Mouse (Mus musculus) kidney, embryonic 14.5 days (tissue): ENCODE measurements around the gene Scg3. TPM values are rescaled to one million over a fixed set of nuclear protein-coding genes. Genes with fewer than 3 reads are reported as not detected.
A peak's percentile ranks its signal among the peaks of the same experiment; 100 is the strongest.
"Not testable (repeated sequence)": the region's sequence is repeated elsewhere in the genome, so short reads cannot be mapped to it uniquely, and the experiment has no call there.

Source experiments
- ATAC-seq: fragments of 200-750 bp; cut with Nextera tagmentation; 2 replicates; pipeline ENCODE4 v1.8.0; 2017; ENCODE audit warnings: moderate number of reproducible peaks, mild to moderate bottlenecking, moderate TSS enrichment, moderate library complexity; ENCODE audit not compliant: low FRiP score, low TSS enrichment
- H3K27ac ChIP-seq: fragments of 300-500 bp; sonication (generic); 2 replicates; pipeline ENCODE4 v1.5.1; 2014; ENCODE audit warnings: low read depth, mild to moderate bottlenecking, low read length, moderate library complexity, mixed read lengths
- H3K27me3 ChIP-seq: fragments of 300-500 bp; sonication (generic); 2 replicates; pipeline ENCODE4 v1.6.1; 2014; ENCODE audit warnings: mild to moderate bottlenecking, low read length; ENCODE audit not compliant: control insufficient read depth, insufficient read depth
- H3K36me3 ChIP-seq: fragments of 300-500 bp; sonication (generic); 2 replicates; pipeline ENCODE4 v1.6.1; 2014; ENCODE audit warnings: low read length, mixed read lengths; ENCODE audit not compliant: control insufficient read depth, insufficient read depth
- H3K4me1 ChIP-seq: fragments of 300-500 bp; sonication (generic); 2 replicates; pipeline ENCODE4 v1.6.1; 2014; ENCODE audit warnings: low read length, mixed read lengths; ENCODE audit not compliant: control insufficient read depth, insufficient read depth
- H3K4me2 ChIP-seq: fragments of 300-500 bp; sonication (generic); replicated peaks from 2 replicates; pipeline ENCODE4 v1.6.1; 2014; ENCODE audit warnings: low read depth, mild to moderate bottlenecking, low read length
- H3K4me3 ChIP-seq: fragments of 300-500 bp; sonication (generic); 2 replicates; pipeline ENCODE4 v1.5.1; 2014; ENCODE audit warnings: mild to moderate bottlenecking, low read length
- H3K9ac ChIP-seq: fragments of 300-500 bp; sonication (generic); 2 replicates; pipeline ENCODE4 v1.6.1; 2014; ENCODE audit warnings: low read depth, mild to moderate bottlenecking, low read length, moderate library complexity
- H3K9me3 ChIP-seq: fragments of 300-500 bp; sonication (generic); 2 replicates; pipeline ENCODE4 v1.6.1; 2016; ENCODE audit warnings: low read length; ENCODE audit not compliant: control insufficient read depth
- WGBS: fragments of 180-500 bp; shearing (Covaris S2); extraction: QIAGEN DNeasy Blood & Tissue Kit; methylation state at CpG from one replicate; pipeline ENCODE4 v1.1.7; 2014; 5-methylcytosine and 5-hydroxymethylcytosine counted together
- polyA plus RNA-seq: library from polyadenylated mRNA; unstranded; fragments of >200 nt; fragmentation: Nextera tagmentation; extraction: Ambion mirVana; gene quantifications from 2 replicates; pipeline ENCODE4 v1.2.1, GENCODE M21; 2014

The Scg3 gene
- polyA plus RNA-seq, 1 experiment from 2014 or later: 0.35 TPM

DNA sequence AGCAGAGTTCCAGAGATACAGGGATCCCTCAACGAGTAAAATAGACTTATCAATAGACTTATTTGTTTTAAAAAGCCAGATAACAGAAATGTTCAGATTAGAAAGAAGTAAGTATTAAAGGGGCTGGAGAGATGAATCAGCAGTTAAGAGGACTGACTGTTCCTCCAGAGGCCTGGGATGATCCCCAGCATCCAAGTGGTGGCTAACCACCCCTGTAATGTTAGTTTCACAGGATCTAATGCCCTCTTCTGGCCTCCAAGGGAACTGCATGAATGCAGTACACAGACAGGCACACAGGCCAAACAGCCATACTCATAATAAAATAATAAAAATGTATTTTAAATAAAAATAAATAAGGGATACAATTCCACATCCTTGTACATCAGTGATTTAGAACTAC, 51.0 kb downstream of the Scg3 start:
- no peak overlapping the region for H3K9ac ChIP-seq
- WGBS: 55% methylated on average over 1 of the region's 1 CpGs
- no peaks in the 10 kb centered on the region for H3K4me1 ChIP-seq
- H3K27me3 ChIP-seq: no peaks in the 10 kb centered on the region
- no peak overlapping the region for H3K4me3 ChIP-seq
- H3K9me3 ChIP-seq: no peaks in the 10 kb centered on the region
- H3K27ac ChIP-seq: no peak overlapping the region
- ATAC-seq: no peak
- 0 out of 2 replicates have a peak, but pooled peaks cover 2% of the 10 kb centered on the region for H3K36me3 ChIP-seq
- no peak overlapping the region for H3K4me2 ChIP-seq

DNA sequence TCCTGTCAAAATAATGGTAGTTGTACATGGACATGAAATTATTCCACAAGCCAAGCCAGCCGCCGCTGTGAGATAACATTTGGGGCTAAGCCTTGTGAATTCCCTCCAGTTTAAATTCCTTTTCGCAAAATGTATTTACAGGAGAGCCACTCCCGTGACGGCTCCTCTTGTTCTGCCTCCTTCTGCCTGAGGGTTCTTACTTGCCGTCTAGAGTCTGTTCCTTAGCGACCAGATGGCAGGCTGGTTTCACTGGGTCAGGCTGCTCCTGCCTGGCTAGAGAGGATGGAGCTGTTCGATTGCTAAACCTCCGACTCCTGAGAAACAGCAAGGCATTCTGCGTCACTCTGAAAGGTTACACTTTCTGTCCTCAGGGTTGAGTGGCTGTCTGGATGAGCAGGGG, 51.7 kb downstream of the Scg3 start:
- Histone ChIP-seq H3K9me3 (no peaks in the 10 kb centered on the region), H3K4me3 (no peak overlapping the region), H3K27ac (no peak overlapping the region), H3K27me3 (no peaks in the 10 kb centered on the region), H3K4me1 (no peaks in the 10 kb centered on the region), H3K4me2 (no peak overlapping the region), H3K9ac (no peak overlapping the region), H3K36me3 (0 out of 2 replicates have a peak, but pooled peaks cover 2% of the 10 kb centered on the region)
- no peak for ATAC-seq
- 57% methylated on average over 10 of the region's 10 CpGs for WGBS

DNA sequence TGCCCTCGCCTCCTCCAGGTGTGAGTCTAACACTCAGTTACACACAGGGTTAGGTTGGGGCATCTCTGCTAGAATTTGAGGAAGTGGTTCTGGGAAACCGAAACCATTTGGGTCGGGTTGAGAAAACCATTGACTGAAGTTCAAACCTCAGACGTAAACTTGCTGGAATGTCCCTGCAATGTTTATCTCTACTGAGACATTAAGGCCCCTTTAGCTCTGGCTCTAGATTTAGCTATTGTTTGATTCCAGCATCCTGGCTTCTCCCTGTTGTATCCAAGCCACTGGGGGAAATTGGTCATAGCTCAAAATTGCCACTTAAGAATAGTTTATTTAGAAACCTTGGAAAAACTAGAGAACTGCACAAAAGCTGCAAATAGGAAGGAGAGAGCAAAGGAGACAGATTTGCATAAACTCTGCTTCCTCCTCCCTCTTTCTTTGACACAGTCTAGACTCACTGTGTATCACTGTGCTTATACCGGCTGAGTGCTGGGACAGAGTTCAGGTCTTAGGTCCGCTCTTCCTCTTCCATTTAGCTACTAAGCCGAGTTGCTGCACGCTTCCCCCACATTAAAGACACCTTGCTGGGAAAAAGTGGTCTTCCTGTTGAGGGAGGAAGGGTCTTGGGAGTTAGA, 52.9 kb downstream of the Scg3 start:
- no peaks in the 10 kb centered on the region for H3K27me3 ChIP-seq
- 0 out of 2 replicates have a peak, but pooled peaks cover 2% of the 10 kb centered on the region for H3K36me3 ChIP-seq
- no peak overlapping the region for H3K27ac ChIP-seq
- no peak overlapping the region for H3K9ac ChIP-seq
- no peak overlapping the region for H3K4me3 ChIP-seq
- H3K9me3 ChIP-seq: no peaks in the 10 kb centered on the region
- 86% methylated on average over 8 of the region's 8 CpGs for WGBS
- H3K4me1 ChIP-seq: no peaks in the 10 kb centered on the region
- no peak for ATAC-seq
- no peak overlapping the region for H3K4me2 ChIP-seq

DNA sequence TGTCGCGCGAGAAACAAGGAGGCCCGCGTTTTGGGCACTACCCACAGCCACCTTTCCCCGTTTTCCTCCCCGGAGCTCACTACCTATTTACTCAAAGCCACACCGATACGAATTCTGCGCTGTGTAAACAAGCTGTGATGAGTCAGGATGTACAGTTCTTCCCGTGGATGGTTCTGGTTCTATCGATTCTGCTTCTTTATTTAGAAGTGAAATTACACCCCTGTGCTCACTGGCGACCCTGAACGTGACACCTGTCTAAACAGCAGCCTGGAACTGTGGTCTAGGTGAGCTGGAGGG, 57.6 kb downstream of the Scg3 start:
- Histone ChIP-seq H3K9ac (peak overlapping the region; percentile 90), H3K27me3 (no peaks in the 10 kb centered on the region), H3K4me2 (peak overlapping the region; percentile 68), H3K4me1 (no peaks in the 10 kb centered on the region), H3K36me3 (no peaks in the 10 kb centered on the region), H3K4me3 (peak overlapping the region; percentile 81), H3K27ac (peak overlapping the region; percentile 85; the same call in 1 of the 2 replicates), H3K9me3 (no peaks in the 10 kb centered on the region)
- no peak for ATAC-seq
- WGBS: 0% methylated on average over 14 of the region's 14 CpGs

DNA sequence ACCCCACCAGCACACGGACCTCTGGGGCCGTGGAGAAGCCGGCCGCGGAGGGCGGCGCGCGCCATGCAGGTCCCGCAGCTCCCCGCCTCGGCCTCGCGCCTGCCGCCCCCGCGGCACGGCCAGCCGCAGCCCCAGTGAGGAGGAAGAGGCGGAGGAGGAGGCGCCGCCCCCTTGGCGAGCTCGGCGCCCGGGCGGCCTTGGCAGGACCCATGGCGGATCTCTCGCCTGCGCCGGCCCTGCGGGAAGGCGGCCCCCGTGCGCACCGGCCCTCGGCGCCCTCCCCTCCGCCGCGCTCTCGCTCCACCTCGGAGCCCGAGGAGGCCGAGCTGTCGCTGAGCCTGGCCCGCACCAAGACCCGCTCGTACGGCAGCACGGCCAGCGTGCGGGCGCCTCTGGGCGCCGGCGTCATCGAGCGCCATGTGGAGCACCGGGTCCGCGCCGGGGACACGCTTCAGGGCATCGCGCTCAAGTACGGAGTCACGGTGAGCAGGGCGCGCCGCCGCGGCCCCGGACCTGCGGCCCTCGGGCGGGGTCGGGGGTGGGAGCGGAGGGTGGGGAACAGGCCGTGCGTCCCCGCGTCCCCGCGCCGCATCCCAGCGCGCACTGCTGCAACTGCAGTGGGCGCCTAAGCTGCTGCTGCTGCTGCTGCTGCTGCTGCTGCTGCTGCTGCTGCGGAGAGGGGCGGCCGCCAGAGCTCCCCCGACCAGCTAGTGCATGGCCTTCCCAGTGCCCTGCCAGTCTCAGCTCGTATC, 58.1 kb downstream of the Scg3 start, which contains the start of gene Lysmd2:
Gene Lysmd2, plus strand, starts transcription at position 186 of the 752 bp plus-strand sequence.
- H3K36me3 ChIP-seq: no peaks in the 10 kb centered on the region
- ATAC-seq: peak; percentile 90

DNA sequence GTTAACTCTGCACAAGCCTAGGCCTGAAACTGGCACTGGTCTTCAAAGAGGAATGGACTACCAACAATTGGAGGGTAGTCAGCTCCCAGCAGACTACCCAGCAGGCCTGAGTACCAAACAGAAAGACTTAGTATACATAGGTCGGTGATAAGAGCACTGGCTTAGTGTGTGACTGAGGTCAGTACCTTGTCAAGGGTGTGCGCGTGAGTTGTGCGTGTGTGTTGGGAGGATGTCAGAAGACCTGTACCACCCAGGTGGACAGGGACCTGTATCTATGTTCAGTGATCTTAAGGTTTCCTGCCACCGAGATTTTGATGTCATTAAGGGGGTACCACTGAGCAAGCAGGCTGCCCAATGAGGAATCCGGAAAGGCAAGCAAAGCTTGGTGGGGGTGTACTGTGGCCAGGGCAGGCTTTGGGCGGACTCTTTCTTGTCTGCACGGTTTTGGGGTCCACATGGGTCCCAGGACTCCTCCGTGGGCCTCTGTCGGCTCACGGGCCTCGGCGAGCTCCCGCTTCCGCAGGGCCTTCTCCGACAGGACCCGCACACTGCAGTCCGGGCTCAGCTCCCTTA, 58.8 kb downstream of the Scg3 start:
- peak overlapping the region; percentile 81 for H3K4me3 ChIP-seq
- no peaks in the 10 kb centered on the region for H3K27me3 ChIP-seq
- H3K36me3 ChIP-seq: no peaks in the 10 kb centered on the region
- peak overlapping the region; percentile 85 for H3K27ac ChIP-seq
- WGBS: 16% methylated on average over 18 of the region's 18 CpGs
- H3K9ac ChIP-seq: peak overlapping the region; percentile 90
- peak; percentile 22 for ATAC-seq
- peak overlapping the region; percentile 68 for H3K4me2 ChIP-seq
- H3K9me3 ChIP-seq: no peaks in the 10 kb centered on the region
- H3K4me1 ChIP-seq: no peaks in the 10 kb centered on the region

More for the DNA sequence above, 58.1 kb downstream of the Scg3 start, which contains the start of gene Lysmd2:
- peak within 1 kb of the TSS; percentile 90 for H3K9ac ChIP-seq
- H3K4me2 ChIP-seq: peak within 1 kb of the TSS; percentile 68
- no peaks in the 10 kb centered on the region for H3K9me3 ChIP-seq
- H3K4me1 ChIP-seq: no peaks in the 10 kb centered on the region
- H3K27me3 ChIP-seq: no peaks in the 10 kb centered on the region
- WGBS: under 1% methylated on average over 69 of the region's 94 CpGs
- H3K27ac ChIP-seq: peak within 1 kb of the TSS; percentile 85
- H3K4me3 ChIP-seq: peak within 1 kb of the TSS; percentile 81

DNA sequence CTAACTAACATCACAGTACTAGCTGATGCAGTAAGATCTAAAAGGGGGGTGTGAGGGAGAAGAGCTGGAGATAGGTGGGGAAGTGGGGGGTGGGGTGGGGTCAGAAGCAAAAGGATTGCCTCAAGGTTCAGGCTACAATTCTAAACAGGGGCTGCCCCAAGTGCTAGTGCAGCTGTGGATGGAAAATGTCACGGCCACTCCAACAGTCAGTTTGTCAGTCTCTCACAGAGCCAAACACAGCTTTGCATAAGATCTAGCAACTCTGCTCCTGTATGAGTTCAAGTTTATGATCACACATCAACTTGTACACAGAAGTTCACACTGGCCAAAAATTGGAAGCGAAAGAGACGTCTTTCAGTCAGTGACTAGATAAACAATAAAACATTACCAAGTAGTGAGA, 62.4 kb downstream of the Scg3 start:
- 82% methylated on average over 3 of the region's 3 CpGs for WGBS
- no peak overlapping the region for H3K9ac ChIP-seq
- H3K27me3 ChIP-seq: no peaks in the 10 kb centered on the region
- H3K36me3 ChIP-seq: no peaks in the 10 kb centered on the region
- no peak for ATAC-seq
- H3K4me2 ChIP-seq: no peak overlapping the region
- no peak overlapping the region for H3K27ac ChIP-seq
- no peak overlapping the region for H3K4me3 ChIP-seq
- H3K9me3 ChIP-seq: no peaks in the 10 kb centered on the region
- no peaks in the 10 kb centered on the region for H3K4me1 ChIP-seq

DNA sequence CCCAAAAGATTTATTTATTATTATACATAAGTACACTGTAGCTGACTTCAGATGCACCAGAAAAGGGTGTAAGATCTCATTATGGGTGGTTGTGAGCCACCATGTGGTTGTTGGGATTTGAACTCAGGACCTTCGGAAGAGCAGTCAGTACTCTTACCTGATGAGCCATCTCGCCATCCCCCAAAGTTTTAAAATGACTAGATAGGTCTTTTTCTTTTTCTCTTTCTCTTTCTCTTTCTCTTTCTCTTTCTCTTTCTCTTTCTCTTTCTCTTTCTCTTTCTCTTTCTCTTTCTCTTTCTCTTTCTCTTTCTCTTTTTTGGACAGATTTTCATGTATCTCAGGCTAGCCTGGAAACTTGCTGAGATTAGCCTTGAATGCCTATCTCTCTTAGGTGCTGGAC, 64.1 kb downstream of the Scg3 start:
- ATAC-seq: not testable (repeated sequence)
- 100% methylated on average over 2 of the region's 2 CpGs for WGBS

DNA sequence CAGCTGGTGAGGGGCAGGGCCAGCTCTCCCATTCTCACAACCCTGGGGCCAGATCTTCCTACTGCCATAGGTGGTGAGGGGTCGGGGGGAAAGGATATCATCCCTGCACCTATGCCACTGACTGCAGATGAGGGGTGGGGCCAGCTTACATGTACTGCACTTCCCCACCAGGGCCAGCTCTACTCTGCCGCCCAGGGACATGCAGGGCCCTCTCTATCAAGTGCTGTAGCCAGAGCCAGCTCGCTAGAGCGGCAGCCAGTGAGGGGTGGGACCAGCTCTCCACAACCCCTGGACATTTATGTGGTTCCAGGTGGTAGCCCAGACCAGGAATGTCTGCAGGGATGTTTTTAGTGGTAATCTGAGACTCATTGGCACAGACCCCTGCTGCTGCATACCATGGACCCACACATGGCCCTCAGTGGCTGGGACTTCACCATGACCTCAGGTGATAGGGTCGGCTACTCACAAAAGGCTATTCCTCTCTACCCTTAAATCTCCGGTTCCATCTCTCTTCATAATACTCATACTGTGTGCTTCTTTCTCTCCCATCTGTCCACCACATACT, 64.9 kb downstream of the Scg3 start:
- 69% methylated on average over 6 of the region's 6 CpGs for WGBS
- Histone ChIP-seq H3K4me3 (no peak overlapping the region), H3K36me3 (no peaks in the 10 kb centered on the region), H3K27ac (no peak overlapping the region), H3K4me1 (no peaks in the 10 kb centered on the region), H3K4me2 (no peak overlapping the region), H3K27me3 (no peaks in the 10 kb centered on the region), H3K9me3 (no peaks in the 10 kb centered on the region), H3K9ac (no peak overlapping the region)
- ATAC-seq: peak; percentile 51

More for the DNA sequence above, 64.1 kb downstream of the Scg3 start:
- H3K4me1 ChIP-seq, H3K9me3 ChIP-seq, H3K9ac ChIP-seq, H3K4me2 ChIP-seq, H3K36me3 ChIP-seq, H3K4me3 ChIP-seq, H3K27me3 ChIP-seq, H3K27ac ChIP-seq: not testable (repeated sequence)
